Mouse (Mus musculus): ENCODE results near the gene Dhrs2. TPM values are rescaled to one million over a fixed set of nuclear protein-coding genes. Genes with fewer than 3 reads are reported as not detected.

Dhrs2 gene
- total RNA-seq (2015; ENCODE audit: low replicate concordance) (not detected in 2 replicates), total RNA-seq (2017; ENCODE audit: low replicate concordance) (not detected in 2 replicates)

GRCm38 (mm10) chr14:55221707-55222106 lies at the start of gene Dhrs2:
Gene Dhrs2 (plus strand): TSS chr14:55222007.
- ATAC-seq (replicated peaks; ENCODE audit: low FRiP score, poor library complexity, severe bottlenecking): no peak

GRCm38 (mm10) chr14:55174164-55174563 lies 47.6 kb upstream of the Dhrs2 start:
- ATAC-seq (replicated peaks; ENCODE audit: low FRiP score, poor library complexity, severe bottlenecking): no peak

DNA sequence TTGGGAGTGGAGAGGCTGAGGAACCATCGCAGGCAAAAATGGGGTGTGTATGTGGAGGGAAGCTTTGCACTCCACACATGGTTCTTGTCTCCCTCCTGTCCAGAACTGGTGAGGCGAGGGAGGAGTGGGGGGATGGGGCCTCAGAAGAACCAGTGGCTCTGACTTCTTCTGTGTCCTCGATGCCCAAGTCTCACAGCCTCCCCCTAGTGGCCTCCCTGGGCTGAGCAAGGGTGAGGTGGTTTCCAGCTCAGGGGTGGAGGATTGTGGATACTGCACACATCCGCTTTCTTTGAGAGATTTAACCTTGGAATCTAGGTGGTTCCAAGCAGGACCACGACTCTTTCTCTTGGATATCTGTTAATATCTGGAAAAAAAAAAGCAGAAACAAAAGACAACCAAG lies 44.5 kb upstream of the Dhrs2 start:
- no peak for ATAC-seq (replicated peaks; ENCODE audit: low FRiP score, poor library complexity, severe bottlenecking)

DNA sequence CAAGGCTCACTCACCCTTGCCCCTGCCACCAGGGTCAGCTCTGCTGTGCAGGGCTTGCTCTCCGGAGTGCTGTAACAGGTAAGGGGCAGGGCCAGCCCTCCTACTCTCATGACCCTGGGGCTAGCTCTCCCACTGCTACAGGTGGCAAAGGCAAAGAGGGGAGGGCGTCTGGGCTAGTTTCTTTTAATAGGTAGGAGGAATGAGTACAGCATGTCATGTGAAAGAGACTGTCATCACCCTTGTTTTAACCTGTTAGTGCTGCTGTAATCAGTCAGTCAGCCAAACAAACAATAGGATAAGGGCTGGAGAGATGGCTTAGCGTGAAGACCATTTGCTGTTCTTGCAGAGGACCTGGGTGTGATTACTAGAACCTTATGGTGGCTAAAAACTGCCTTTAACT lies 40.9 kb upstream of the Dhrs2 start:
- no peak for ATAC-seq (replicated peaks; ENCODE audit: low FRiP score, poor library complexity, severe bottlenecking)

- no peak for ATAC-seq (replicated peaks; ENCODE audit: low FRiP score, poor library complexity, severe bottlenecking)
Observed at GRCm38 (mm10) chr14:55183231-55183630, 38.6 kb upstream of the Dhrs2 start.

GRCm38 (mm10) chr14:55184640-55185145 lies 37.1 kb upstream of the Dhrs2 start:
- no peak for ATAC-seq (replicated peaks; ENCODE audit: low FRiP score, poor library complexity, severe bottlenecking)

DNA sequence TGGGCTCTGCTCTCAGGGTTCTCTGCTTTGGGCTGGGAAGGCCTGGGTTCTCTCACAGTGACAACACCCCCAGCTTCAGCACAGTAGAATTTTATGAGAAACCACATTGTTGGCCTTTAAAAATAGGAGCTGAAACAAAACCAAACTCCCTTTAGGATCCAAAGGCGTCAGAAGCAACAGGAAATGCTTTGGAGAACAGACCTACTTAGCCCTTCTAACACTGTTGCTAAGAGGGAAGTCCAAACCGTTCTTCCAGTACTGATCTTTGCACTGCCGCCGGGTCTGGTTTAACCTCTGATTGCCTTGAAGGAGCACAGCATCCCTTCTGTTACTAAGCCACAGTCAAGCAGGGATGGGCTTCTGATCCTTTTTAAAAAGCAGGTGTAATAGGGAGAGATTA lies 33.3 kb upstream of the Dhrs2 start:
- no peak for ATAC-seq (replicated peaks; ENCODE audit: low FRiP score, poor library complexity, severe bottlenecking)

- ATAC-seq (replicated peaks; ENCODE audit: low FRiP score, poor library complexity, severe bottlenecking): no peak
Observed at GRCm38 (mm10) chr14:55189351-55189769, 32.4 kb upstream of the Dhrs2 start.

- ATAC-seq (replicated peaks; ENCODE audit: low FRiP score, poor library complexity, severe bottlenecking): no peak
Observed at GRCm38 (mm10) chr14:55193354-55193753, 28.5 kb upstream of the Dhrs2 start.

GRCm38 (mm10) chr14:55193876-55194635 lies 27.8 kb upstream of the Dhrs2 start:
- no peak for ATAC-seq (replicated peaks; ENCODE audit: low FRiP score, poor library complexity, severe bottlenecking)

DNA sequence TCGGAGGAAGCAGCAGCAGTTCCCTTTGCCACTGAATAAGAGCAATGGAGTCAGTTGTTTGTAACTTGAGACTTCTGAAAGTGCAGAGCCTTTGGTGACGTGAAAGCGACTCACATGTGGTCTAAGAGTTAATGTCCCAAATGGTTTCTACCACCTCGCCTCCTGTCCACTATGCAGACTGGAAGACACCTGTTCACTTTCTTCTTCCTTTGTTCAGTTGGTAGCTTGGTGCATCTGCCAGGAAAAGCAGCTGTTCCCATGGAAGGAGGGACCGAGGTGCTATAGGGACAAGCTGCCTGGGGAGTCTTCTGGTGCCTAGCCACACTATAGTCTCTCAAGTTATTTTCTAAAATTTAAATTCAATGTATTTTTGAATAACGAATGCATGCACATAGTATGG lies 27.0 kb upstream of the Dhrs2 start:
- no peak for ATAC-seq (replicated peaks; ENCODE audit: low FRiP score, poor library complexity, severe bottlenecking)

- no peak for ATAC-seq (replicated peaks; ENCODE audit: low FRiP score, poor library complexity, severe bottlenecking)
Observed at GRCm38 (mm10) chr14:55197121-55197520, 24.7 kb upstream of the Dhrs2 start.

GRCm38 (mm10) chr14:55198187-55198586 lies 23.6 kb upstream of the Dhrs2 start:
- no peak for ATAC-seq (replicated peaks; ENCODE audit: low FRiP score, poor library complexity, severe bottlenecking)

DNA sequence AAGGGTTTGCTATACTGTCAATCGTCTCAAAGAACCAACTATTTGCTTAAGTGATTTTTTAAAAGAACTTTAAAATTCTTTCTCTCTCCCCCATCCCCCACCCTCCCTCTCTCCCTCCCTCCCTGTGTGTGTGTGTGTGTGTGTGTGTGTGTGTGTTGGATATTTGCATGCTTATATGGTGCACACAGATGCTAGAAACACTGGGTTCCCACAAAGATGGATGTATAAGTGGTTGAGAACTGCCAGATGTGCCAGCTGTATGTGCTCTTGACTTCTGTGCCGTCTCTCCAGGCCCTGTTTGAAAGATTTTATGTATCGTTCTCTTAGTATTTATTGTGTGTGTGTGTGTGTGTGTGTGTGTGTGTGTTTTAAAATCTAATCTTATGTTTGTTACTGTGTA lies 17.3 kb upstream of the Dhrs2 start:
- ATAC-seq (replicated peaks; ENCODE audit: low FRiP score, poor library complexity, severe bottlenecking): no peak

- ATAC-seq (replicated peaks; ENCODE audit: low FRiP score, poor library complexity, severe bottlenecking): no peak
Observed at GRCm38 (mm10) chr14:55205045-55205750, 16.6 kb upstream of the Dhrs2 start.

- no peak for ATAC-seq (replicated peaks; ENCODE audit: low FRiP score, poor library complexity, severe bottlenecking)
Observed at GRCm38 (mm10) chr14:55208306-55208705, 13.5 kb upstream of the Dhrs2 start.

- ATAC-seq (replicated peaks; ENCODE audit: low FRiP score, poor library complexity, severe bottlenecking): no peak
Observed at GRCm38 (mm10) chr14:55213621-55214020, 8.2 kb upstream of the Dhrs2 start.

DNA sequence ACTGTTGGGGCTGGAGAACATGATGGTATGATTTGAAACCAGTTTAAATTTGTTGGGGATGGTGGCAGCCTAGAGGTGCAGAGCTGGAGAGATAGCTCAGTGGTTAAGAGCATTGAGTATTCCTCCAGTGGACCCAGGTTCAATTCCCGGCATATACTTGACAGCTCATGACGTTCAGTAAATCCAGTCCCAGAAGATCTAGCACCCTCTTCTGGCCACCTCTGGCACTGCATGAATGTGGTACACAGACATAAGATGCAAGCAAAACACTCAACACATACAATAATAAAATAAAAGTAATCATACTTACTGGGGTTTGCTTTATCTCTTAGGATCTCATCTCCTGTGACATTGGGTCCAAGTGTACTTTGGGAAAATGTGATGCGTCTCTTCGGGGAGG lies 7.3 kb upstream of the Dhrs2 start:
- ATAC-seq (replicated peaks; ENCODE audit: low FRiP score, poor library complexity, severe bottlenecking): no peak

DNA sequence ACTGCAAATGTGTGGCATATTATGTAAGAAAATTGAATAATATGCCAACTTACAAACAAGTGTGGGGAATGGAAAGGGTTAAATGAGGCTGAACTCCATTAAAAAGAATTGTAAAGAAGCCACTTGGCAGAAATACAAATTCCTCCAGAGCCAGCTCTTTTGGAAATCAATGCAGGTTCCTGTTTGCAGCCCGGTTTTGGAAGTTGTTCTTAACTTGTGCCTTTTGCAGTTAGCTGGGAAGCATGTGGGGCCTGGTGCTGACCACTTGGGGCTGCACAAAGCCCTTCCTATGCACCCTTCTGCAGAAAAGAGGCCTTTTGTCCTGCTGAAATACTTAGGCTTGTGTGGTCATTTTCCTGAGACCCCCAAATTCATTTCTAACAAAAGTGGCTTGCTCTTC lies 1.4 kb downstream of the Dhrs2 start:
- ATAC-seq (replicated peaks; ENCODE audit: low FRiP score, poor library complexity, severe bottlenecking): no peak

DNA sequence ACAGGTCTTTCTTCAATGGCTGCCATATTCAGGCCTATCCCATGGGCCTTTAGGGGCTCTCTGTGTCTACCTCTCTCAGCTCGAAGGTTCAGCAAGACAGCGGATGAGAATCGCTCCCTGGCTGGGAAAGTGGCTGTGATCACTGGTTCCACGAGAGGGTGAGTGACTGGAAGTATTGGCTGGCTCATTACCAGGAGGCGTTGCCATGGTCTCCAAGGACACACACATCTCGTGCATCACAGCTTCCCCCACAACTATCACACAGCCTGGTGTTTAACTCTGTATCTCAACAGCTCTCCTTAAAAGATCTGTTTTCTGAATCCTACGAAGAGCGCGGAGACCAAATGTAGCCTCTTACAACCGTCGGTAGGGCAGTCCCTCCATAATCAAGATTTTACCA lies 12.8 kb downstream of the Dhrs2 start:
- ATAC-seq (replicated peaks; ENCODE audit: low FRiP score, poor library complexity, severe bottlenecking): no peak

DNA sequence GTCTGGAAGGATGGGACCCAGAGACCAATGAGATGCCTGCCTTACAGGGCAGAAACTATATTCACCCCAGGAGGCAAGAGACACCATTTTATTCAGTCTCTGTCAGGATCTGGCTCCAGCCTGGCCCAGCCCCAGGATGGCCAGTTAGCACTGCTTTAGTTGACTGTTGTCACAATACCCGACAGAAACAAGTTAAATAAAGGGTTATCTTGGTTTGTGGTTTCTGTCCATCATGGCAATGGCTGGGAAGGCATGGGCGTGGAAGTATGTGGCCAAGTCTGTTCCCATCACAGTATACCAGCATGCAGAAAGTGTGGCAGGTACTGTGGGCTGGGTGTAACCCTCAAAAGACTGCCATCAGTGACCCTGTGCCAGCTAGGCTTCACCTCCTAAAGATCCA lies 14.9 kb downstream of the Dhrs2 start:
- ATAC-seq (replicated peaks; ENCODE audit: low FRiP score, poor library complexity, severe bottlenecking): no peak
